Mouse (Mus musculus) MEL (cell line): ENCODE results near the gene Rnf141.

Experiments
- CTCF ChIP-seq, 3 experiments: IDR thresholded peaks in 2 of 3; conservative IDR thresholded peaks in 1 of 3; 2 replicates each; pipeline ENCODE4 v1.5.1; 2011 to 2012; ENCODE audit warnings: low read length in 3 of 3, low read depth in 2 of 3, mild to moderate bottlenecking in 2 of 3, improper control_type of control experiment in 1 of 3, inconsistent platforms in 1 of 3, mixed read lengths in 1 of 3, moderate library complexity in 1 of 3; ENCODE audit not compliant: control insufficient read depth in 1 of 3, insufficient read depth in 1 of 3, poor library complexity in 1 of 3, severe bottlenecking in 1 of 3
- EP300 ChIP-seq, 2 experiments: IDR thresholded peaks; 2 replicates each; pipeline ENCODE4 v1.6.1; 2011; ENCODE audit warnings: improper control_type of control experiment in 2 of 2, low read length in 2 of 2, low read depth in 1 of 2, mild to moderate bottlenecking in 1 of 2
- HCFC1 ChIP-seq: IDR thresholded peaks from 2 replicates; pipeline ENCODE4 v1.6.1; 2012; ENCODE audit warnings: low read depth, mild to moderate bottlenecking, inconsistent platforms, low read length, improper control_type of control experiment, moderate library complexity
- MAFK ChIP-seq: IDR thresholded peaks from 2 replicates; pipeline ENCODE4 v1.6.1; 2011; ENCODE audit warnings: low read depth, mild to moderate bottlenecking, low read length, improper control_type of control experiment, borderline replicate concordance
- MYB ChIP-seq: IDR thresholded peaks from 2 replicates; pipeline ENCODE4 v1.6.1; 2011; ENCODE audit warnings: mild to moderate bottlenecking, low read depth, low read length, improper control_type of control experiment
- POLR2A ChIP-seq, 2 experiments: IDR thresholded peaks; 2 replicates each; pipeline ENCODE4 v1.6.1; 2011 to 2012; ENCODE audit warnings: low read length in 2 of 2, mild to moderate bottlenecking in 2 of 2, control low read depth in 1 of 2, improper control_type of control experiment in 1 of 2, low read depth in 1 of 2, moderate library complexity in 1 of 2; ENCODE audit not compliant: control insufficient read depth in 1 of 2, insufficient read depth in 1 of 2, poor library complexity in 1 of 2
- POLR2AphosphoS2 ChIP-seq: IDR thresholded peaks from 2 replicates; pipeline ENCODE4 v1.6.1; 2011; ENCODE audit warnings: low read length, improper control_type of control experiment
- RCOR1 ChIP-seq: IDR thresholded peaks from 2 replicates; pipeline ENCODE4 v1.6.1; 2012; ENCODE audit warnings: low read depth, mild to moderate bottlenecking, inconsistent platforms, low read length, improper control_type of control experiment
- TBP ChIP-seq: IDR thresholded peaks from 2 replicates; pipeline ENCODE4 v1.8.0; 2011; ENCODE audit warnings: low read depth, low read length, improper control_type of control experiment
- TCF12 ChIP-seq: IDR thresholded peaks from 2 replicates; pipeline ENCODE4 v1.6.1; 2014; ENCODE audit warnings: low read depth, mild to moderate bottlenecking, inconsistent platforms, low read length, improper control_type of control experiment, moderate library complexity
- UBTF ChIP-seq: IDR thresholded peaks from 2 replicates; pipeline ENCODE4 v1.6.1; 2012; ENCODE audit warnings: low read depth, mild to moderate bottlenecking, inconsistent platforms, low read length, improper control_type of control experiment, moderate library complexity, borderline replicate concordance; ENCODE audit not compliant: insufficient read depth
- USF1 ChIP-seq: IDR thresholded peaks from 2 replicates; pipeline ENCODE4 v1.6.1; 2014; ENCODE audit warnings: low read depth, mild to moderate bottlenecking, inconsistent platforms, low read length, improper control_type of control experiment, moderate library complexity

DNA sequence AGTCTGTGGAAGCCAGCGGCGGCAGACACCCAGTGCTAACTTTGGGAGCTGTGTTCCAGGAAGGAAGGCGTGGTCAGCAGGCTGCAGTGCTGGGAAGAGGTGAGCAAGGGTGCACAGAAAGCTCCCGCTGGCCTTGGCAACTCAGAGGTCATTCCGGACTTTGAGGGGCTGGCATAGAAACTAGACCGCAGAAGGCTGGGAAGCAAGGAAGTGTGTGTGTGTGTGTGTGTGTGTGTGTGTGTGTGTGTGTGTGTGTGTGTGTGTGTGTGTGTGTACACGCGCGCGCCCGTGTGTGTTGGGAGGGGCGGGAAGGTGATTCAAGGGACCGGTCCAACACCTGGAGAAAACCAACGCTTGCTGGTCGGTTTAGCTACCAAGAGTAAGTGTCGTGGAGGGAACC, 76.3 kb downstream of the Rnf141 start, which contains the start of gene Ampd3:
- TF ChIP-seq TBP (no peak), MAFK (no peak), EP300 (IDR thresholded peaks at IDR 0.05; ENCODE audit: low read depth in 1 of 2, low read length in 2 of 2) (no peak), USF1 (no peak), UBTF (no peak), POLR2A (IDR thresholded peaks at IDR 0.05; ENCODE audit: control insufficient read depth in 1 of 2, insufficient read depth in 1 of 2, low read depth in 1 of 2, low read length in 2 of 2, poor library complexity in 1 of 2) (no peak), POLR2AphosphoS2 (no peak), CTCF (IDR thresholded peaks at IDR 0.05 in 2 of 3, conservative IDR thresholded peaks at IDR 0.05 in 1 of 3; ENCODE audit: control insufficient read depth in 1 of 3, insufficient read depth in 1 of 3, low read depth in 2 of 3, low read length in 3 of 3, poor library complexity in 1 of 3, severe bottlenecking in 1 of 3) (no peak), HCFC1 (no peak), TCF12 (no peak), RCOR1 (no peak), MYB (no peak)
